Mouse (Mus musculus): ENCODE results near the gene Zmynd8. TPM values are rescaled to one million over a fixed set of nuclear protein-coding genes. Genes with fewer than 3 reads are reported as not detected.

Gene Zmynd8
- total RNA-seq (2021), result 100 to 1,000 TPM; 101 to 104 TPM

DNA sequence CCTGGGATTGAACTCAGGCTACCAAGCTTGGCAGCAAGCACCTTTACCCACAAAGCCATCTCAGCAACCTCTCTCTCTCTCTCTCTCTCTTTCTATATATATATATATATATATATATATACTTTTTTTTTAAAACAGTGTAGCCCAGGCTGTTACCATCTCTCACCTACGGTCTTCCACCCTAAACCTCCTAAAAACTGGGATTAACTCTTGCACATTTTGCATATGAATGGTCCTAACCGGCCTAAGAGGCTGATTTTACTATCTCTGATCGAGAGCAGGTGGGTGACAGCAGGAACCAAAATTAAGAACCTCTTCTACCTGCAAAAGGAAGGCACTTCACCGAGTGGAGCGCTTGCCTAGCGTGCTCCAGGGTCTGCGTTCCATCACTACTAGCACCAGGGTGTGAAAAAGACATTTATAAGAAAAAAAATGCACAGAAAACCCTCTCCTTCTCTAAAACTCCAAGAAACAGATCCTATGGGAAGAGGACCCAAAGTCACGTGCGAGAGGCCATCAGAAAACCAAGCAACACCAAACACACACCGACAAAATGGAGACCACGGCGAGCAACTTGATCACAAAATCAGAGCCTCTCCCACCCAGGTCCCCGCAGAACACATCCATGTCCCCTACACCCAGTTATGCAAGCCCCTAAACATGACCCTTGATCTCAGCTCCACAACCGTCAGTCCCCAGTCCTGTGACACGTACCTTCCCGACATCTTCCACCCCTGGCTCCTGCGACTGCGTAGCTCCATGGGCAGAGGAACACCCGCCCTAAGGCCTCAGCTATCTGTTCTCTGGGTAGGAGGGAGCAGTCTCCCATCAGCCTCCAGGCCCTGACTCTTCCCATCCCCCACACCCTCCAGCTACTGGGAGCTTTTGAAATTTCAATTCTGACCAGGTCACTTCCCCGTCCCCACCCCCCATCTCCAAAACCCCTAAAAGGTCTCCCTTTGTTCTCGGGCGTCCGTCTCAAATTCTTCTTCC, at the start of gene Zmynd8:
Gene Zmynd8, minus strand, starts transcription at position 815 of the 993 bp plus-strand sequence.
- DNase-seq (ENCODE audit: extremely low spot score in 1 of 2, low spot score in 2 of 2), result no peak
- intact Hi-C loops (cut with DNase I), result no loop called here

DNA sequence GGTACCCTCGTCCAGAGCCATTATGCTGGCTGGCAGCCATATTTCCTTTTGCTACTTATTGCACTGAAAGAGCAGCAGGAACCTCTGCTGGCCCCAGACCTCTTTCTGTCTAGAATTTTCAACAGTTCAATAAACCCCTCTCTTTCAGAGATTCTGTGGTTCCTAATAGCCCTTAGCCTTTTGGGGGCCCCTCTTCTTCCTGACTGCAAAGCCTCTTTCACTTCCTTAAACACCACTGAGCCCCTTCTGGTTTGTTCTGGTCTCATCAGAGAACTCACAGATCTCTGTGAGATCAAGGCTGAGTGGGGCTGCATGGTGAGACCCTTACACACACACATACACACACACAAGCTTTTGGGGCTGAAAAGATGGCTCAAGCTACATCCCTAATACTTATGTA, 49.2 kb upstream of the Zmynd8 start:
- intact Hi-C loops (cut with DNase I), result no loop called here
- no peak for DNase-seq (ENCODE audit: extremely low spot score in 1 of 2, low spot score in 2 of 2)

DNA sequence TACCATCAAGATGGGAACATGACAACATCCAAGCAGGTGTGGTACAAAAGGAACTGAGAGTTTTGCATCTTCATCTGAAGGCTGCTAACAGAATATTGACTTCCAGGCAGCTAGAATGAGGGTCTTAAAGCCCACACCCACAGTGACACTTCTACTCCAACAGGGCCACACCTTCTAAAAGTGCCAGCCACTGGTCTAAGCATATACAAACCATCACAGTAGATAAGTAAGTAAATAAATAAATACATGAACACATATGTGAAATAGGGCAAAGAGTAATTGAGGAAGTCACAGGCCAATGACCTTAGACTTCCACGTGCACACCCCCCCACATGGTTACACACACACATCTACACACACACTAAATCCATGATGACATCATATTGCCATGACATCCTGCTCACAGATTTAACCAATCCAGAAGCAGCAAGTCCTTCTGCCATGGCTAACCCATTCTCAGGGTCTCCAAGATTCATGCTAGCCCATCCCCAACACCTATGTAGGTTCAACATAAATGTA, 47.3 kb upstream of the Zmynd8 start:
- DNase-seq (ENCODE audit: extremely low spot score in 1 of 2, low spot score in 2 of 2), result no peak
- intact Hi-C loops (cut with DNase I), result no loop called here

DNA sequence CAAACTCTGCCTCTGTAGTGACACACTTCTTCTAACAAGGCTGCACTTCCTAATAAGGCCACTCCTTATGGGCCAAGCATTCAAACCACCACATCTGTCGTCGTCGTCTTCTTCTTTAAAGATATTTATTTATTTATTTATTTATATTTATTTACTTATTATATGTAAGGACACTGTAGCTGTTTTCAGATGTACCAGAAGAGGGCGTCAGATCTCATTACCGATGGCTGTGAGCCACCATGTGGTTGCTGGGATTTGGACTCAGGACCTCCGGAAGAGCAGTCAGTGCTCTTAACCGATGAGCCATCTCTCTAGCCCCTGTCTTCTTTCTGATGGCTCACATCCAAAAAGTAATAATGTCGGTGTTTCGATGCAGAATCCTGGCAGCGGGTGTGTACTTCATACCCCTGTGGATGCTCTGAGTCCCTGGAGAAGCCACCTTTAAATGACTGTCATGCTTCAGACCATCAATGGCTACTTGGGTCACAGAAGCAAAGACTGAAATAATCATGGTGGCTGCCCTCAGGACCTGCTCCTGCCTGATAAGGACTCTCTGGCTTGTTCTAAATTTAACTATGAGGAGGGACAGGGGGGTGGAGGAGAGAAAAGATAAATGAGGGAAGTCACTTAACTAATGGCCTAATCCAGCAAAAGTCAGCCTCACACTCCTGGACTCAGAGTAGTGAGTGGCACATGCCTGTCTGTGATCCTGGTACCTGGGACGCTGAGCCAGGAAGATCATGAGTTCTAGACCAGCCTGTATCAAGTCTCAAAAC, 45.9 kb upstream of the Zmynd8 start:
- intact Hi-C loops (cut with DNase I), result no loop called here
- DNase-seq (ENCODE audit: extremely low spot score in 1 of 2, low spot score in 2 of 2), result no peak

GRCm38 (mm10) chr2:165943113-165943512, 44.3 kb upstream of the Zmynd8 start:
- intact Hi-C loops (cut with DNase I), result no loop called here
- no peak for DNase-seq (ENCODE audit: extremely low spot score in 1 of 2, low spot score in 2 of 2)

DNA sequence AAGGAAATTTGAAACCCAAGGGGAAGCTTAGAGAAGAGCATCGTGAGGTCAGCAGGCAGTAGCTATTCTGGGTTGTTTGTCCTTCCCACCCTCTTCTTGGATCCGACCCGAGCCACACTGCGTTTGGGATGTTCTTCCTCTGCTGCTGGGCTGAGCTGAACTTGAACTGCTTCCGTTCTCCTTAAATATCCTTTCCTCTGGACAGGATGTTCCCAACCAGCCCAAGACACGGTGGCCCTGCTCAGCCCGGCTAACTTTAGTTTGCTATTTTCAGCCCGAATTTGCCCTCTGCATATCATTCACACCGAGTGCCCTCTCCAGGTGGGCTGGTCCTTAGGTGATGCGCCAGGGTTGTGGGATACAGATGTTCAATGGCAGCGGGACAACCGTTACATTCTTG, 37.3 kb upstream of the Zmynd8 start:
- DNase-seq (ENCODE audit: extremely low spot score in 1 of 2, low spot score in 2 of 2), result peak in 1 of 2 experiments; percentile 64
- intact Hi-C loops (cut with DNase I), result no loop called here

DNA sequence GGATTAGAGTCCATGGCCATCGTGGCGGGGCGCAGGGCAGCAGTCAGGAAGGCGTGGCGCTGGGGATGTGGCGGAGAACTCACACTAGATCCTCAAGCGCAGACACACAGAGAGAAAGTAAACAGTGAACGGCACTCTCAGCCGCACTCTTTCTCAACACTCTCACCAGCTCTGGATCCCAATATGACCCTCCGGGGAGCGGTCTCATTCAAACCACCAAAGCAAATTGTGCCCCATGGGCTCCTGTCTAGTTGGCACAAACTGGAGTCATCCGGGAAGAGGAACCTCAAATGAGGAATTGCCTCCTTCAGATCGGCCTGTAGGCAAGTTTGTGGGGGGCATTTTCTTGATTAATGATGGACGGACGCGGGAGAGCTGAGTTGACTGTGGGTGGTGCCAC, 28.9 kb upstream of the Zmynd8 start:
- no peak for DNase-seq (ENCODE audit: extremely low spot score in 1 of 2, low spot score in 2 of 2)
- intact Hi-C loops (cut with DNase I), result no loop called here

- no peak for DNase-seq (ENCODE audit: extremely low spot score in 1 of 2, low spot score in 2 of 2)
- intact Hi-C loops (cut with DNase I), result no loop called here
These were observed 27.4 kb upstream of the Zmynd8 start for GRCm38 (mm10) chr2:165926191-165926590.

- intact Hi-C loops (cut with DNase I), result no loop called here
These were observed 26.3 kb upstream of the Zmynd8 start for GRCm38 (mm10) chr2:165925144-165925543.

DNA sequence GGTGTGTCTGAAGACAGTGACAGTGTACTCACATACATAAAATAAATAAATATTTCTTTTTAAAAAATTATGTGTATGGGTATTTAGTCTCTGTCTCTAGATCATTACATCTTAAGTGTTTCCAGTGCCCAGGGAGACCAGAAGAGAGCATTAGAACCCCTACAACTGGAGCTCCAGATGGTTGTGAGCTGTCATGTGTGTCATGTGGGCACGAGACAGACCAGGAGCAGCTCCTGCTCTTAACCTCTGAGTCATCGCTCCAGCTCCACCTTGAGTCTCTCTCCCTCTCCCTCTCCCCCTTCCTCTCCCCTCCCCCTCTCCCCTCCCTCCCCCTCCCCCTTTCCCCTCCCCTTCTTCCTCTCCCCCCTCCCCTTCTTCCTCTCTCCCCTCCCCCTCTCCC, 25.9 kb upstream of the Zmynd8 start:
- no peak for DNase-seq (ENCODE audit: extremely low spot score in 1 of 2, low spot score in 2 of 2)
- intact Hi-C loops (cut with DNase I), result no loop called here

More at GRCm38 (mm10) chr2:165925144-165925543, 26.3 kb upstream of the Zmynd8 start:
- DNase-seq (ENCODE audit: extremely low spot score in 1 of 2, low spot score in 2 of 2), result no peak

DNA sequence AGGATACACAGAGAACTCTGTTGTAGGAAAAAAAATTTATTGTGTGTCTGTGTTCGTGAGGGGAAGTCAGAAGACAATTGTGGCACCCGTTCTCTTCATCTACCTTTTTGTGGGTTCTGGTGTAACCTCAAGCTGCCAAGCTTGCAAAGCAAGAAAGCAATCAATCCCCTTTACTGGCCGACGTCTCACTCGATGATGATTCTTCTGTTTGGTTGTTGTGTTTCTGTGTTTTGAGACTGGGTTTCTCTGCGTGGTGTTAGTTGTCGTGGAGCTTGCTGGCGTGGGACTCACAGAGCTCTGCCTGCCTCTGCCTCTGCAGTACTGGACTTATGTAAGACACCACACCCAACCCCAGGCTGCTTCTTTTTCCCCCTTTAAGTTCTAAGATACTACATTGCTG, 24.9 kb upstream of the Zmynd8 start:
- intact Hi-C loops (cut with DNase I), result no loop called here
- DNase-seq (ENCODE audit: extremely low spot score in 1 of 2, low spot score in 2 of 2), result no peak

DNA sequence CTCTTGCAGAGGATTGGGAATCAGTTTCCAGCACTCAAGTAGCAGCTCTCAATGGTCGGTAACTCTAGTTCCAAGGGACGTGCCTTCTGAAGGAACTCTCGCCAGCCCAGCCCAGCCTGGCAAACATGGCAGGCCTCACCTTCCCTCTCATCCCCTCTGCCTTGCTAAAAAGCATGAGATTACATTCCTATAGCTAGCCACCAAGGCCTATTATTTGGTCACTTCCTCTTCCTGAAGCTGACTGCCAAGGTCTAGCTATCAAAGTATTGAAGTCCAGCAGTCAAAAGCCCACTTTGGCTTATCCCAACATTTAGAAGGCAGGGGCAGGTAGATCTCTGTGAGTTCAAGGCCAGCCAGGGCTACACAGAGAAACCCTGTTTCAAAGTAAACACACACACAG, 24.2 kb upstream of the Zmynd8 start:
- no peak for DNase-seq (ENCODE audit: extremely low spot score in 1 of 2, low spot score in 2 of 2)
- intact Hi-C loops (cut with DNase I), result no loop called here

DNA sequence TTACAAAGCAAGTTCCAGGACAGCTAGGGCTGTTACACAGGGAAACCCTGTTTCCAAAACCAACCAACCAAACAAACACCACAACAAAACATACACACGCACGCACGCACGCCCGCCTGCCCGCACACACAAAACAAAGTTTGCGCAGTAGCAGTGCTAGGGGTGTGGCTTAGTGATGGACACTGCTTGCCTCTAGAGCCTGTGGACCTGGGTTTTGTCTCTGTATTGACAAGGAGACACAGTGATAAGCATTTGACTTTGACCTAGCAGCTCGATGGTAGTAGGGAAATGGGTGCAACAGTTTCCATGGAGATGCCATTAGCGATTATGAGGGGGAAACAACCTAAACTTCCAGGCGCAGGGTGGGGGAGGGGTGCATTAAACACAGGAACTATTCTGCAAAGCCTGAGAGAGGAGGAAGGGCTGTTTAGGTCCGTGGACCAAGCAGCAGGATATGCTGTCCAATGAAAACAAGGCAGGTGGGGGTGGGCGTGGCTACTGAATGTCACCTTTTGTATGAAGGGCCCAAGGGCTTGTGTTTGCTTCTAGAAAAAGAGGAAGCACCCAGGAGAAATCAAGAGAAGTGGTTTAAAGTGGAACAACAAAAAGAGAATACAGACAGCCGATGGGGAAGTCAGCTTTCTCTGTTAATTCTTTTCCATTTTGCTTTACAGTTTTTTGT, 23.4 kb upstream of the Zmynd8 start:
- DNase-seq (ENCODE audit: extremely low spot score in 1 of 2, low spot score in 2 of 2), result no peak
- intact Hi-C loops (cut with DNase I), result no loop called here

DNA sequence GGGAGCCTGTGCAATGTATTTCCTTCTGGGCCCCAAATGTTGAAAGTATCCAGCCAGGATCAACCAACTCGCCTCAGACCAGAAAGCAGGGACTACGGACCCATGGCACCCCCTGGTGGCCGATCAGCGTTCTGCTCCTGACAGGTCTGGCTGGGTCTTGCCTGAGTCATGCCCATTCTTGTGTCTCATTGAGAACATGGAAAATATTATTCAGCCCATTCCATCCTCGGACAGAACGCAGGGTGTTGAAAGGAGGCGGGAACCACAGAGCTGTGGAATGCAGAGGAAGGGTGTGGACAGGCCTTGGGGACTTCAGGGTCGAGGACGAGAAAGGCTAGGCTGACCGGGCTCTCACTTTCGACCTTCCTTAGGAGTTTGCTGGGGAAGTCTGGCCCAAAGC, 15.5 kb upstream of the Zmynd8 start:
- intact Hi-C loops (cut with DNase I), result loop anchor here (2.0 to 5.0 kb wide), 2 partner anchors 95 to 132 kb away; no protein-coding TSS in a partner anchor
- DNase-seq (ENCODE audit: extremely low spot score in 1 of 2, low spot score in 2 of 2), result peak; percentile 91 to 92

- intact Hi-C loops (cut with DNase I), result loop anchor here (5.0 kb wide), 1 partner anchor 131 kb away; no protein-coding TSS in a partner anchor
- no peak for DNase-seq (ENCODE audit: extremely low spot score in 1 of 2, low spot score in 2 of 2)
These were observed 14.3 kb upstream of the Zmynd8 start for GRCm38 (mm10) chr2:165913073-165913472.

DNA sequence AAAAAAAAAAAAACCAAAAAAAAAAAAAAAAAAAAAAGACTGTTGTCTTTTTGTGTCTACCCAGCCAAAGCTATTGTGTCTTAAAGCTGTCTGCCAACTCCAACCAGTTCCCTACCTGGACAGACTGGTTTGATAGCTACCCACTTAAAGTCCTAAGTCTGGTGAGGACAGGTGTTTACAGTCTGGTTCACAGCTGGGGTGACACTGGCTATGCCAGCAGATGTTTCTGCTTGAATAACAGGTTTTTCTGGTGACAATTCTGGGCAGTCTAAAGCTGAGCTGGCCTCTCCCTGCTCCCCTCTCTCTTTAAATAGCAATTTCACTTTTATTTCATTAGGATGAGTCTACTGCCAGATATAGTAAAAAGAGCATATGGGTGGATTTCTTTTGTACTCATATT, 10.9 kb upstream of the Zmynd8 start:
- intact Hi-C loops (cut with DNase I), result loop anchor here (5.0 kb wide), 1 partner anchor 127 kb away; no protein-coding TSS in a partner anchor
- DNase-seq (ENCODE audit: extremely low spot score in 1 of 2, low spot score in 2 of 2), result no peak

GRCm38 (mm10) chr2:165907199-165907598, 8.4 kb upstream of the Zmynd8 start:
- intact Hi-C loops (cut with DNase I), result no loop called here

GRCm38 (mm10) chr2:165906332-165906945, 7.6 kb upstream of the Zmynd8 start:
- DNase-seq (ENCODE audit: extremely low spot score in 1 of 2, low spot score in 2 of 2), result peak in 1 of 2 experiments; percentile 81
- intact Hi-C loops (cut with DNase I), result no loop called here

More at GRCm38 (mm10) chr2:165907199-165907598, 8.4 kb upstream of the Zmynd8 start:
- DNase-seq (ENCODE audit: extremely low spot score in 1 of 2, low spot score in 2 of 2), result no peak

DNA sequence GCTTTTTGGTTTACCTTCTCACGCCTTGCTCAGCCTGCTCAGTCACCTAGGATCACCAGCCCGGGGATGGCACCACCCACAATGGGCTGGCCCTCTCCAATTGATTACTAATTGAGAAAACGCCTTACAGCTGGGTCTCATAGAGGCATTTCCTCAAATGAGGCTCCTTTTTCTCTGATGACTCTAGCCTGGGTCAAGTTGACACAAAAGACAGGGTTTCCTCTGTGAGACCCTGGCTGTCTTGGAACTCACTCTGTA, 2.2 kb upstream of the Zmynd8 start:
- intact Hi-C loops (cut with DNase I), result no loop called here
- no peak for DNase-seq (ENCODE audit: extremely low spot score in 1 of 2, low spot score in 2 of 2)
